Mouse (Mus musculus) embryonic facial prominence, embryonic 14.5 days (tissue): ENCODE data around the gene Stac3. TPM values are rescaled to one million over a fixed set of nuclear protein-coding genes. Genes with fewer than 3 reads are reported as not detected.

ENCODE experiments used
- ATAC-seq: fragments of 200-750 bp; cut with Nextera tagmentation; 2 replicates; pipeline ENCODE4 v1.8.0; 2017; ENCODE audit warnings: low read depth, moderate number of reproducible peaks, moderate TSS enrichment
- DNase-seq: peaks from one replicate; pipeline ENCODE4 v3.0.0-alpha.2; 2015; ENCODE audit warnings: low spot score
- H3K27ac ChIP-seq: fragments of 300-500 bp; sonication (generic); replicated peaks from 2 replicates; pipeline ENCODE4 v1.5.1; 2014; ENCODE audit warnings: low read depth, mild to moderate bottlenecking, low read length, moderate library complexity
- H3K27me3 ChIP-seq: fragments of 300-500 bp; sonication (generic); replicated peaks from 2 replicates; pipeline ENCODE4 v1.6.1; 2014; ENCODE audit warnings: low read length; ENCODE audit not compliant: control insufficient read depth, insufficient read depth
- H3K36me3 ChIP-seq: fragments of 300-500 bp; sonication (generic); 2 replicates; pipeline ENCODE4 v1.6.1; 2014; ENCODE audit warnings: low read length, mixed read lengths; ENCODE audit not compliant: control insufficient read depth, insufficient read depth
- H3K4me1 ChIP-seq: fragments of 300-500 bp; sonication (generic); 2 replicates; pipeline ENCODE4 v1.6.1; 2014; ENCODE audit warnings: antibody characterized with exemption, low read length; ENCODE audit not compliant: control insufficient read depth, insufficient read depth
- H3K4me2 ChIP-seq: fragments of 300-500 bp; sonication (generic); 2 replicates; pipeline ENCODE4 v1.6.1; 2014; ENCODE audit warnings: low read depth, mild to moderate bottlenecking, low read length, moderate library complexity, mixed read lengths
- H3K4me3 ChIP-seq: fragments of 300-500 bp; sonication (generic); 2 replicates; pipeline ENCODE4 v1.5.1; 2014; ENCODE audit warnings: low read depth, mild to moderate bottlenecking, low read length
- H3K9ac ChIP-seq: fragments of 300-500 bp; sonication (generic); 2 replicates; pipeline ENCODE4 v1.6.1; 2014; ENCODE audit warnings: low read depth, mild to moderate bottlenecking, low read length, moderate library complexity, mixed read lengths
- H3K9me3 ChIP-seq: fragments of 300-500 bp; sonication (generic); 2 replicates; pipeline ENCODE4 v1.6.1; 2016; ENCODE audit warnings: low read length; ENCODE audit not compliant: control insufficient read depth
- WGBS: fragments of 180-500 bp; shearing (Covaris S2); extraction: QIAGEN DNeasy Blood & Tissue Kit; methylation state at CpG from one replicate; pipeline ENCODE4 v1.1.7; 2014; 5-methylcytosine and 5-hydroxymethylcytosine counted together
- polyA plus RNA-seq: library from polyadenylated mRNA; unstranded; fragments of >200 nt; fragmentation: Nextera tagmentation; extraction: Ambion mirVana; gene quantifications from 2 replicates; pipeline ENCODE4 v1.2.1, GENCODE M21; 2014

Gene Stac3
- polyA plus RNA-seq, 1 experiment from 2014 or later = 5.2 TPM

GRCm38 (mm10) chr10:127542084-127542483 is 40.6 kb downstream of the Stac3 start:
- 75% methylated on average over 13 of the region's 13 CpGs for WGBS

GRCm38 (mm10) chr10:127542720-127543119 is 41.2 kb downstream of the Stac3 start:
- H3K4me3 ChIP-seq = no peak overlapping the region
- DNase-seq (no peak), ATAC-seq (no peak)
- 52% methylated on average over 5 of the region's 6 CpGs for WGBS
- no peak overlapping the region for H3K4me2 ChIP-seq
- H3K9me3 ChIP-seq = no peaks in the 10 kb centered on the region
- H3K27me3 ChIP-seq = no peaks in the 10 kb centered on the region
- H3K36me3 ChIP-seq = peaks cover 96% of the 10 kb centered on the region
- no peak overlapping the region for H3K27ac ChIP-seq
- H3K4me1 ChIP-seq = no peaks in the 10 kb centered on the region
- no peak overlapping the region for H3K9ac ChIP-seq

More at GRCm38 (mm10) chr10:127542084-127542483, 40.6 kb downstream of the Stac3 start:
- Histone ChIP-seq H3K4me3 (no peak overlapping the region), H3K4me2 (no peak overlapping the region), H3K4me1 (no peaks in the 10 kb centered on the region), H3K36me3 (peaks cover 89% of the 10 kb centered on the region), H3K27me3 (no peaks in the 10 kb centered on the region), H3K9me3 (no peaks in the 10 kb centered on the region), H3K9ac (no peak overlapping the region), H3K27ac (no peak overlapping the region)
- no peak for ATAC-seq
- DNase-seq = no peak

GRCm38 (mm10) chr10:127543916-127544315 is 42.4 kb downstream of the Stac3 start:
- H3K4me3 ChIP-seq = no peak overlapping the region
- H3K4me1 ChIP-seq = no peaks in the 10 kb centered on the region
- H3K27ac ChIP-seq = no peak overlapping the region
- no peak overlapping the region for H3K9ac ChIP-seq
- H3K9me3 ChIP-seq = no peaks in the 10 kb centered on the region
- H3K4me2 ChIP-seq = no peak overlapping the region
- WGBS = 74% methylated on average over 3 of the region's 3 CpGs
- ATAC-seq = no peak
- no peaks in the 10 kb centered on the region for H3K27me3 ChIP-seq
- DNase-seq = no peak
- peaks cover 100% of the 10 kb centered on the region for H3K36me3 ChIP-seq

- H3K9me3 ChIP-seq = no peaks in the 10 kb centered on the region
- no peaks in the 10 kb centered on the region for H3K27me3 ChIP-seq
- H3K4me3 ChIP-seq = no peak overlapping the region
- DNase-seq (no peak), ATAC-seq (no peak)
- WGBS = 94% methylated on average over 20 of the region's 20 CpGs
- no peak overlapping the region for H3K27ac ChIP-seq
- no peak overlapping the region for H3K9ac ChIP-seq
- H3K36me3 ChIP-seq = peaks cover 100% of the 10 kb centered on the region
- no peaks in the 10 kb centered on the region for H3K4me1 ChIP-seq
- H3K4me2 ChIP-seq = no peak overlapping the region
Measured at GRCm38 (mm10) chr10:127544375-127544774, 42.9 kb downstream of the Stac3 start.

- DNase-seq (no peak), ATAC-seq (no peak)
- no peak overlapping the region for H3K4me3 ChIP-seq
- no peak overlapping the region for H3K27ac ChIP-seq
- no peaks in the 10 kb centered on the region for H3K9me3 ChIP-seq
- no peaks in the 10 kb centered on the region for H3K4me1 ChIP-seq
- H3K4me2 ChIP-seq = no peak overlapping the region
- WGBS = 89% methylated on average over 7 of the region's 7 CpGs
- H3K9ac ChIP-seq = no peak overlapping the region
- peaks cover 100% of the 10 kb centered on the region for H3K36me3 ChIP-seq
- no peaks in the 10 kb centered on the region for H3K27me3 ChIP-seq
Measured at GRCm38 (mm10) chr10:127546505-127546904, 45.0 kb downstream of the Stac3 start.

GRCm38 (mm10) chr10:127548236-127548635 is 46.8 kb downstream of the Stac3 start:
- Histone ChIP-seq H3K27me3 (no peaks in the 10 kb centered on the region), H3K4me3 (no peak overlapping the region), H3K9me3 (no peaks in the 10 kb centered on the region), H3K4me1 (no peaks in the 10 kb centered on the region), H3K27ac (no peak overlapping the region), H3K9ac (no peak overlapping the region), H3K4me2 (no peak overlapping the region), H3K36me3 (peaks cover 100% of the 10 kb centered on the region)
- DNase-seq (no peak), ATAC-seq (no peak)
- WGBS = 95% methylated on average over 15 of the region's 15 CpGs

GRCm38 (mm10) chr10:127549892-127550291 is 48.4 kb downstream of the Stac3 start:
- Histone ChIP-seq H3K36me3 (peaks cover 100% of the 10 kb centered on the region), H3K4me1 (no peaks in the 10 kb centered on the region), H3K4me3 (no peak overlapping the region), H3K27me3 (no peaks in the 10 kb centered on the region), H3K9ac (no peak overlapping the region), H3K4me2 (no peak overlapping the region), H3K27ac (no peak overlapping the region), H3K9me3 (no peaks in the 10 kb centered on the region)
- WGBS = 88% methylated on average over 17 of the region's 17 CpGs
- ATAC-seq = no peak
- no peak for DNase-seq

- H3K4me1 ChIP-seq = no peaks in the 10 kb centered on the region
- H3K4me3 ChIP-seq = no peak overlapping the region
- H3K27ac ChIP-seq = no peak overlapping the region
- no peaks in the 10 kb centered on the region for H3K9me3 ChIP-seq
- H3K9ac ChIP-seq = no peak overlapping the region
- no peak for DNase-seq
- H3K4me2 ChIP-seq = no peak overlapping the region
- no peaks in the 10 kb centered on the region for H3K27me3 ChIP-seq
- peaks cover 100% of the 10 kb centered on the region for H3K36me3 ChIP-seq
- no peak for ATAC-seq
- 78% methylated on average over 18 of the region's 18 CpGs for WGBS
Measured at GRCm38 (mm10) chr10:127555703-127556102, 54.2 kb downstream of the Stac3 start.

- Histone ChIP-seq H3K4me1 (no peaks in the 10 kb centered on the region), H3K36me3 (peaks cover 99% of the 10 kb centered on the region), H3K9me3 (no peaks in the 10 kb centered on the region), H3K27ac (no peak overlapping the region), H3K4me3 (no peak overlapping the region), H3K9ac (no peak overlapping the region), H3K27me3 (no peaks in the 10 kb centered on the region), H3K4me2 (no peak overlapping the region)
- ATAC-seq = no peak
- no peak for DNase-seq
- 90% methylated on average over 13 of the region's 13 CpGs for WGBS
Measured at GRCm38 (mm10) chr10:127557397-127557796, 55.9 kb downstream of the Stac3 start.
